Mouse (Mus musculus): ENCODE data around the gene Snx14.
"Not testable (repeated sequence)": the region's sequence is repeated elsewhere in the genome, so short reads cannot be mapped to it uniquely, and the experiment has no call there.

Snx14 gene

GRCm38 (mm10) chr9:88438555-88439237 is at the start of gene Snx14:
TSS of gene Snx14 (minus strand) at chr9:88438958.
- DNase-seq, result peak; percentile 96

- DNase-seq, result no peak
Measured at GRCm38 (mm10) chr9:88484531-88484930, 45.8 kb upstream of the Snx14 start.

GRCm38 (mm10) chr9:88482829-88483396 is 44.2 kb upstream of the Snx14 start:
- no peak for DNase-seq

GRCm38 (mm10) chr9:88482230-88482828 is 43.6 kb upstream of the Snx14 start, which contains the start of gene Syncrip:
TSS of gene Syncrip (minus strand) at chr9:88482574.
- DNase-seq, result peak; percentile 96

- no peak for DNase-seq
Measured at GRCm38 (mm10) chr9:88481791-88482160, 43.0 kb upstream of the Snx14 start.

GRCm38 (mm10) chr9:88481061-88481790 is 42.5 kb upstream of the Snx14 start:
- DNase-seq, result peak; percentile 71

- no peak for DNase-seq
Measured at GRCm38 (mm10) chr9:88480120-88480519, 41.4 kb upstream of the Snx14 start.

GRCm38 (mm10) chr9:88476138-88476537 is 37.4 kb upstream of the Snx14 start:
- DNase-seq, result no peak

DNA sequence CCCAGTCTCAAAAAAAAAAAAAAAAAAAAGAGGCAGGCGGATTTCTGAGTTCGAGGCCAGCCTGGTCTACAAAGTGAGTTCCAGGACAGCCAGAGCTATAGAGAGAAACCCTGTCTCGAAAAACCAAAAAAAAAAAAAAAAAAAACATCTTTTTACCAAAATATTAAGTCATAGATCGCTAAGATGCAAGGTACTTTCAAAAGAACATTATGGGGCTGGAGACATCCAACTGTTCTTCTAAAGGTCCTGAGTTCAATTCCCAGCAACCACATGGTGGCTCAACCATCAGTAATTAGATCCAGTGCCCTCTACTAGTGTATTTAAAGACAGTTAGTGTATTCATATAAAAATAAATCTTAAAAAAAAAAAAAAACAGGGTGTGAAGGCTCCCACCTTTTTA is 22.3 kb upstream of the Snx14 start:
- not testable (repeated sequence) for DNase-seq

DNA sequence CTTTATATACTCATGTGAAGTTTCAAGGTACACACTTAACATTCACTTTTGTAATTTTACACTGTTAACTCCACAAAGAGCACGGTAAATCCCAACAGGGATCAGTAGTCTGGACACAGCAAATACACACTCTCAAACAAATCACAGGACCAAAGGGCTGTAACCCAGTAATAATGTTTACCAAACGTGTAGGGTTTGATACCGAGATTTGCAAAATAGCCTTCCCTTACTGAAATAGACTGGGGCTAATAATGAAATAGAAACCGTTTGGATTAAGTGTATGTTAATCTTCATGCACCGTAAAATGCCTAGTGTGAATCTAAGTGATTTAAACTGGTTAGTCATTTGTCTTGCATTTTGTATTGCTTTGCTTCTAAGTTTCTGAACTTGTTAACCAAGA is 1.2 kb upstream of the Snx14 start:
- DNase-seq, result no peak

- DNase-seq, result no peak
Measured at GRCm38 (mm10) chr9:88439238-88439600, 461 bp upstream of the Snx14 start.

GRCm38 (mm10) chr9:88438237-88438554 is 562 bp downstream of the Snx14 start:
- no peak for DNase-seq

GRCm38 (mm10) chr9:88437342-88438236 is 1.2 kb downstream of the Snx14 start:
- no peak for DNase-seq

DNA sequence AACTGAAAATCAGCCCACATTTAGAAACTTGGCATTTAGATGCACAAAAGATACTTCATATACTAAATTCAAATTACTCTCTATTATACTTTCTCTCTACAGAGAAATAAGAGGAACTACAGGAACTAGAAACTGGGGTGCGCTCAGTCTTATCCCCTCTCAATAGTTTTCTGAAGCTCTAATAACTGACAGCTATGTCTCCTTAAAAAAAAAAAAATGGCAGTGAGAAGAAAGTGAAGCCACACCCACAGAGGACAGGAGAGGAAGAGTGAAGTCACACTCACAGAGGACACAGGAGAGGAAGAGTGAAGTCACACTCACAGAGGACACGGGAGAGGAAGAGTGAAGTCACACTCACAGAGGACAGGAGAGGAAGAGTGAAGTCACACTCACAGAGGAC is 14.4 kb downstream of the Snx14 start:
- DNase-seq, result no peak

DNA sequence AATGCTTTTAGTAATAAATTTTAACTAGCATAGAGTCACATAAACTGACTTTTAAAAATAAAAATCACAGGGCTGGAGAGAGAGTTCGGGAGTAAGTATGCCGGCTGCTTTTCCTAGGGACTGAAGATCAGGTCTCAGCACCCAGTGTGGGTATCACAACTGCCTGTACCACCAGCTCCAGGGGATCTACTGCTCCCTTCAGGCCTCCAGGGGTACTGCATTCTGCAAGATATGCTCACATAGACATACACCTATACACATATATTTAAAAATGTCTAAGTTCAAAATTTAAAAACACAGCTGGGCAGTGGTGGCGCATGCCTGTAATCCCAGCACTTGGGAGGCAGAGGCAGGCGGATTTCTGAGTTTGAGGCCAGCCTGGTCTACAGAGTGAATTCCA is 16.3 kb downstream of the Snx14 start:
- no peak for DNase-seq

- DNase-seq, result no peak
Measured at GRCm38 (mm10) chr9:88416752-88417151, 22.0 kb downstream of the Snx14 start.

DNA sequence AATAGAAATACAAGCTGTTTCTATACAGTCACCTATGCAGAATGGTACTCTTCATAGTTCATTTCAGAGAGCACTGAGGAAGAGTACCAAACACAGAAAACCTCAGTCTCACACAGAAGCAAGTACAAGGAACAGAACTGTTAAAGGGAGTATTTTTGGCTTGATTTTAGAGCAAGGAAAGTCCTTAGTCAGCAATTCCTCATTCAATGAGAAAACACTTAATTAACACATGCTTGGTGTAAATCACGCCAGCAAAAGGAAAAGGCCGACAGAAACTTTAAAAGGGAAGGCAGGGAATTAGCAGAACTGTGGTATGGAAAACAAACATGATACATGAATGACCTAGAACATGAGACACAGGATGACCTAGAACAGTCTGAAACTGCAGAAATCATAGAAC is 28.8 kb downstream of the Snx14 start:
- DNase-seq, result no peak

GRCm38 (mm10) chr9:88404515-88404914 is 34.2 kb downstream of the Snx14 start:
- no peak for DNase-seq

- DNase-seq, result peak; percentile 67
Measured at GRCm38 (mm10) chr9:88404088-88404487, 34.7 kb downstream of the Snx14 start.

DNA sequence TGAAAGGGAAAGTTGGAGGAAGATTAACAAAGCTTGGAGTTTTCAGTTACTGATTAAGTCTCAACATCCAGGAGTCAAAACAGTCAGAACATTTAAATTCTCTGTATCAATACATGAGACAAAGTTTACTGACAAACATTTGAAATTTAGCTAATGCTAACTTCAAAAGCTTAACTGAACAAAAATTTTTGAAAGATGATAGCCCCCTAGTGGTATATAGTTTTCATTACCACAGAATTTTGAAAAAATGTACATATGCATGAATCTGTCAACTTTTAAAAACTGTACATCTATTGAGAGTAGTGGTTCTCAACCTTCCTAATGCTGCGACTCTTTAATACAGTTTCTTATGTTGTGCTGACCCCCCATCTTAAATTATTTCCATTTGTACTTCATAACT is 40.3 kb downstream of the Snx14 start:
- no peak for DNase-seq

DNA sequence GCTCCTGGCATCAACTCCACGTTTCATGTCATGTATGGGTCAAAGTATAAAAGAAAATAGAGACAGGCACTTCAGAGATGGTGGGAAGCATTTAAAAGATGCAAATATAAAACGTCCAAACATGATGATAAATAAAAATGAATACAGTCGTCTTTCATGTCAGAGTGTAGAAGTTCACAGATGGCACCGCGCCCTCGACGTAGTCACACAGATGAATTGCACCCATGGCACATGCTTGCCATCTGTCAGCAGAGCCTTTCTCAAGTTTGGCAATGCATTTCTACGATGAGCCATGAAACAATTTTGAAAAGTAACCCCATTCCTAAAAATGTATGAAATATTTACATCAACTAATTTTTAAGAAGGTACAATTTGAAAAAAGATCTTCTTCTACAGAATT is 43.9 kb downstream of the Snx14 start:
- no peak for DNase-seq

DNA sequence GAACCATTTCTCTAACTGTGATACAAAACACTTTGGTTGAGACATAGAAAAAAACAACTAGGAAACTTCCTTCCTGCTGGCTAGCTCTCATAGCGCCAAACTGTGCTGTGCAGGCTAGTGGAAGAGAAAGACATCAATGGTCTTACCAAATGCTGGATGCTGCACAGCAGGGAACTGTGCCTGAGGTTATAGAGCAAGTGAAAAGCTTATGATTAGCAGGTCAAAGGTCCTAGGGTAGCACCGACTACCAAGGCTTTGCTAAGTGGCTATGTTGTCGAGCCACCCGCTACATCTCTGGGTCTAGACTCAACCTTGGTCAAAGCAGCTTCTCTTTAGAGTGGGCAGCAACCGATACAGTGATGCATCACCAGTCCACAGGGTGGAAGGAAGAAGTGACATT is 49.9 kb downstream of the Snx14 start:
- no peak for DNase-seq

DNA sequence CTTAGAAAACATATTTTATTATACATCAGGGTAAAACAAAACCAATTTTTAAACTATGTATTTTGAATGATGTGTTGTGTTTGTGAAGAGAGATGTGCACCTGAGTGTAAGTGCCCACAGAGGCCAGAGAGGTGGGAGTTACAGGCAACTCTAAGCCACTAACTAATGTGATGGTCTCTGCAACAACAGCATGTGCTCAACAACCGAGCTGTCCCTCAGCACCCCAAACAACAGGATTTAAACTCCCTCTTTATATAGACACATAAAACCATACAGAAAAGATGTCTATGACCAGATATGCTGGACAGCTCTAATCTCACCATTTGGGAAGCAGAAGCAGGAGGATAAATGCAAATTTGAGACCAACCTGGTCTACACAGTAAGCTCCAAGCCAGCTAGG is 58.2 kb downstream of the Snx14 start:
- DNase-seq, result no peak

Data from liver (tissue).